Mouse (Mus musculus): ENCODE measurements around the gene Sult2b1. TPM values are rescaled to one million over a fixed set of nuclear protein-coding genes. Genes with fewer than 3 reads are reported as not detected.

Sult2b1 gene
- total RNA-seq, 1 experiment, result 1.6 TPM

GRCm38 (mm10) chr7:45711316-45712021 lies 73.0 kb downstream of the Sult2b1 start:
- H3K4me1 ChIP-seq (ENCODE audit: control insufficient read depth in 2 of 2, insufficient read depth in 2 of 2, low read length in 2 of 2, poor library complexity in 1 of 2), result peaks cover 5 to 35% of the 10 kb centered on the region in 2 experiments; a peak in 3 of 4 replicates
- DNase-seq (ENCODE audit: low read depth, low spot score), result no peak
- H3K9ac ChIP-seq (ENCODE audit: insufficient read depth, low read depth, low read length, poor library complexity, severe bottlenecking), result 0 out of 2 replicates have a peak overlapping the region, but pooled peaks have one; percentile 4
- TF ChIP-seq MAFK (IDR thresholded peaks at IDR 0.05; ENCODE audit: insufficient read depth, low read depth, low read length), result no peak
- TF ChIP-seq ZC3H11A (IDR thresholded peaks at IDR 0.05; ENCODE audit: borderline replicate concordance, low read depth, low read length), result no peak
- no peak for TF ChIP-seq ZNF384 (IDR thresholded peaks at IDR 0.05; ENCODE audit: low read depth, low read length)
- TF ChIP-seq HCFC1 (IDR thresholded peaks at IDR 0.05; ENCODE audit: borderline replicate concordance, insufficient read depth, low read length), result no peak
- TF ChIP-seq CHD2 (IDR thresholded peaks at IDR 0.05; ENCODE audit: low read depth, low read length), result no peak
- H3K9me3 ChIP-seq (ENCODE audit: control insufficient read depth, insufficient read depth, low read depth, low read length), result no peaks in the 10 kb centered on the region
- peaks cover 29% of the 10 kb centered on the region for H3K36me3 ChIP-seq (ENCODE audit: control insufficient read depth, insufficient read depth, low read length, poor library complexity, severe bottlenecking)
- no peak overlapping the region for H3K4me3 ChIP-seq (ENCODE audit: insufficient read depth in 1 of 2, low read depth in 1 of 2, low read length in 2 of 2, poor library complexity in 1 of 2, severe bottlenecking in 1 of 2)
- no peak overlapping the region for H3K27ac ChIP-seq (ENCODE audit: insufficient read depth, low read depth, low read length, poor library complexity, severe bottlenecking)
- in situ Hi-C loops (cut with MboI; ENCODE audit: low sequenced_read_pairs in 2 of 2, unreplicated experiment in 2 of 2), result no loop called here

- no peak for TF ChIP-seq ZC3H11A (IDR thresholded peaks at IDR 0.05; ENCODE audit: borderline replicate concordance, low read depth, low read length)
- TF ChIP-seq MAFK (IDR thresholded peaks at IDR 0.05; ENCODE audit: insufficient read depth, low read depth, low read length), result no peak
- no peak for TF ChIP-seq CHD2 (IDR thresholded peaks at IDR 0.05; ENCODE audit: low read depth, low read length)
- no peak for TF ChIP-seq HCFC1 (IDR thresholded peaks at IDR 0.05; ENCODE audit: borderline replicate concordance, insufficient read depth, low read length)
- TF ChIP-seq ZNF384 (IDR thresholded peaks at IDR 0.05; ENCODE audit: low read depth, low read length), result no peak
- Histone ChIP-seq H3K9me3 (ENCODE audit: control insufficient read depth, insufficient read depth, low read depth, low read length) (no peaks in the 10 kb centered on the region), H3K36me3 (ENCODE audit: control insufficient read depth, insufficient read depth, low read length, poor library complexity, severe bottlenecking) (peaks cover 29% of the 10 kb centered on the region), H3K4me3 (ENCODE audit: insufficient read depth in 1 of 2, low read depth in 1 of 2, low read length in 2 of 2, poor library complexity in 1 of 2, severe bottlenecking in 1 of 2) (peak overlapping the region in 1 of 2 experiments; percentile 5; a peak in 1 of 4 replicates), H3K4me1 (ENCODE audit: control insufficient read depth in 2 of 2, insufficient read depth in 2 of 2, low read length in 2 of 2, poor library complexity in 1 of 2) (peaks cover 5 to 35% of the 10 kb centered on the region in 2 experiments; a peak in 3 of 4 replicates), H3K9ac (ENCODE audit: insufficient read depth, low read depth, low read length, poor library complexity, severe bottlenecking) (0 out of 2 replicates have a peak overlapping the region, but pooled peaks have one; percentile 8), H3K27ac (ENCODE audit: insufficient read depth, low read depth, low read length, poor library complexity, severe bottlenecking) (no peak overlapping the region)
- in situ Hi-C loops (cut with MboI; ENCODE audit: low sequenced_read_pairs in 2 of 2, unreplicated experiment in 2 of 2), result no loop called here
- no peak for DNase-seq (ENCODE audit: low read depth, low spot score)
Observed at GRCm38 (mm10) chr7:45710477-45711191, 73.8 kb downstream of the Sult2b1 start.

DNA sequence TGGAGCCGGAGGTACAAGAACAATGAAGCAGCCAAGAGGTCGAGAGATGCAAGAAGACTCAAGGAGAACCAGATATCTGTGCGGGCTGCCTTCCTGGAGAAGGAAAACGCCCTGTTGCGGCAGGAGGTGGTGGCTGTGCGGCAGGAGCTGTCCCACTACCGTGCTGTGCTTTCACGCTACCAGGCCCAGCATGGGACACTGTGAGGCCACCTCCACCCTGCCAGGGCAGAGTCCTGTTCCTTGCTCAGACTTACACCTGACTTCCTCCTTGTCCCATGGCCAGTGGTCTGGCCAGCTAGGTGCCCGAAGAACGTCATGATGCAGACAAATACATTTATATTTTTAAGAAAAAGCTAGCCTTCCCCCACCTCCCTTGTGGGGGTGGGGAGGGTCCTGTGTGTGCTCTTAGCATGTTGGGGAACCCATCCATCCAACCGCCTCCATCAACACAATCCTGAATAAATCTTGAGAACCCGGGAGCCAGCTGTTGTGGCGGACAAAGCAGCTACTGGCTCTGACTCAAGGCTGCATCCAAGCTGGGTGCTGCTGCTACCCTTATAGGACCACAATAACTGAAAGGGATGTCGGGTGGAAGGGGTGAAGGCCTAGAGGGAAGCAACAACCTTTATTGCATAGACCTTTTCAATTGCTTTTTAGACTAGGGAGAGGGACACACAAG lies 74.7 kb downstream of the Sult2b1 start:
- Histone ChIP-seq H3K9me3 (ENCODE audit: control insufficient read depth, insufficient read depth, low read depth, low read length) (no peaks in the 10 kb centered on the region), H3K36me3 (ENCODE audit: control insufficient read depth, insufficient read depth, low read length, poor library complexity, severe bottlenecking) (peaks cover 29% of the 10 kb centered on the region), H3K4me1 (ENCODE audit: control insufficient read depth in 2 of 2, insufficient read depth in 2 of 2, low read length in 2 of 2, poor library complexity in 1 of 2) (peaks cover 5 to 36% of the 10 kb centered on the region in 2 experiments; a peak in 3 of 4 replicates), H3K9ac (ENCODE audit: insufficient read depth, low read depth, low read length, poor library complexity, severe bottlenecking) (no peak overlapping the region), H3K27ac (ENCODE audit: insufficient read depth, low read depth, low read length, poor library complexity, severe bottlenecking) (no peak overlapping the region), H3K4me3 (ENCODE audit: insufficient read depth in 1 of 2, low read depth in 1 of 2, low read length in 2 of 2, poor library complexity in 1 of 2, severe bottlenecking in 1 of 2) (no peak overlapping the region)
- no peak for DNase-seq (ENCODE audit: low read depth, low spot score)
- TF ChIP-seq HCFC1 (IDR thresholded peaks at IDR 0.05; ENCODE audit: borderline replicate concordance, insufficient read depth, low read length) (no peak), MAFK (IDR thresholded peaks at IDR 0.05; ENCODE audit: insufficient read depth, low read depth, low read length) (no peak), ZC3H11A (IDR thresholded peaks at IDR 0.05; ENCODE audit: borderline replicate concordance, low read depth, low read length) (no peak)
- in situ Hi-C loops (cut with MboI; ENCODE audit: low sequenced_read_pairs in 2 of 2, unreplicated experiment in 2 of 2), result no loop called here

DNA sequence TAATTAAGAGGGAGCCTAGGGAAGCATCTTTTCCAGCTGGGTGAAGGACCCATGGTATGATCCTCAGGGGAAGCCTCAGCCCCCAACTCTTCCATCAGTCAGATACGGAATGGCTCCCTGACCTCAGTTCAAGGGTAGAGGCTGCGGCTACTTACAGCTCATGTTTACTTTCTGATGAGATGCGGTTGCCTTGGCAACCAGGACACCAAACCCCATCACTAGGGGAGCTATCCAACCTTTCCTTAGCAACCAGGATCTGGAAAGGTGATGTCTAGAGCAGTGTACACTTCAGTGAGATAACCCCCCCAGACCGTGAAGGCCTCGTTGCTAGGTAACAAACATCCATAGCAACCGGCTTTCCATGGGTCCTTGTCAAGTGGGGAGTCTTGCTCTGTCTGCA lies 75.4 kb downstream of the Sult2b1 start:
- Histone ChIP-seq H3K4me1 (ENCODE audit: control insufficient read depth in 2 of 2, insufficient read depth in 2 of 2, low read length in 2 of 2, poor library complexity in 1 of 2) (peaks cover 5 to 32% of the 10 kb centered on the region in 2 experiments; a peak in 3 of 4 replicates), H3K9ac (ENCODE audit: insufficient read depth, low read depth, low read length, poor library complexity, severe bottlenecking) (no peak overlapping the region), H3K9me3 (ENCODE audit: control insufficient read depth, insufficient read depth, low read depth, low read length) (no peaks in the 10 kb centered on the region), H3K36me3 (ENCODE audit: control insufficient read depth, insufficient read depth, low read length, poor library complexity, severe bottlenecking) (peaks cover 29% of the 10 kb centered on the region), H3K4me3 (ENCODE audit: insufficient read depth in 1 of 2, low read depth in 1 of 2, low read length in 2 of 2, poor library complexity in 1 of 2, severe bottlenecking in 1 of 2) (no peak overlapping the region), H3K27ac (ENCODE audit: insufficient read depth, low read depth, low read length, poor library complexity, severe bottlenecking) (no peak overlapping the region)
- in situ Hi-C loops (cut with MboI; ENCODE audit: low sequenced_read_pairs in 2 of 2, unreplicated experiment in 2 of 2), result no loop called here
- TF ChIP-seq ZNF384 (IDR thresholded peaks at IDR 0.05; ENCODE audit: low read depth, low read length), result no peak
- no peak for TF ChIP-seq ZC3H11A (IDR thresholded peaks at IDR 0.05; ENCODE audit: borderline replicate concordance, low read depth, low read length)
- no peak for TF ChIP-seq MAFK (IDR thresholded peaks at IDR 0.05; ENCODE audit: insufficient read depth, low read depth, low read length)
- DNase-seq (ENCODE audit: low read depth, low spot score), result no peak

Data from ES-E14 (cell line).